ENCODE assay signal across 8 mouse cellular contexts in genomic region chr8:79603204-79603603, GRCm38 (mm10). TPM values are rescaled to one million over a fixed set of nuclear protein-coding genes. Genes with fewer than 3 reads are reported as not detected.
DNase-seq lines count a peak whose midpoint lies in the region; ATAC-seq lines count a peak whose summit lies in the region.
"Not testable (repeated sequence)": the region's sequence is repeated elsewhere in the genome, so short reads cannot be mapped to it uniquely, and the experiment has no call there.

No protein-coding gene starts in this region.

- not testable (repeated sequence) for H3K4me1 ChIP-seq in limb, embryonic 11.5 days (ENCODE audit: control insufficient read depth, insufficient read depth, low read length)

- H3K4me2 ChIP-seq in limb, embryonic 11.5 days (ENCODE audit: low read depth, severe bottlenecking), result not testable (repeated sequence)

- not testable (repeated sequence) for H3K9ac ChIP-seq in limb, embryonic 11.5 days (ENCODE audit: low read length)

- DNase-seq in 416B (ENCODE audit: low read depth) (peak; percentile 61), MN1 (ENCODE audit: low spot score) (peak; percentile 34)
- peak; percentile 76 for DNase-seq in embryo, embryonic 10 days (ENCODE audit: low spot score)
- peak; percentile 68 for DNase-seq in forelimb bud, embryonic 11.5 days (ENCODE audit: low read depth, low spot score)
- peak; percentile 58 for DNase-seq in hindlimb bud, embryonic 11.5 days (ENCODE audit: extremely low spot score, low read depth, low spot score)
- peak; percentile 61 for DNase-seq in limb, embryonic 11.5 days (ENCODE audit: low spot score)
- peak; percentile 38 for DNase-seq in thymus, postnatal 14 days

- H3K27me3 ChIP-seq in limb, embryonic 11.5 days (ENCODE audit: control insufficient read depth, insufficient read depth, low read length), result not testable (repeated sequence)

- H3K36me3 ChIP-seq in limb, embryonic 11.5 days (ENCODE audit: control insufficient read depth, insufficient read depth, low read length), result not testable (repeated sequence)

- ATAC-seq in limb, embryonic 11.5 days (ENCODE audit: insufficient number of reproducible peaks, low FRiP score, low TSS enrichment, low read depth), result not testable (repeated sequence)
- peak; percentile 78 for ATAC-seq in megakaryocyte-erythroid progenitor cell, adult 5-6 weeks (replicated peaks; ENCODE audit: low FRiP score, low TSS enrichment, poor library complexity, severe bottlenecking)

- 46% methylated on average over 2 of the region's 2 CpGs for WGBS in limb, embryonic 11.5 days

- not testable (repeated sequence) for H3K4me3 ChIP-seq in limb, embryonic 11.5 days (ENCODE audit: low read depth, low read length)

- H3K9me3 ChIP-seq in limb, embryonic 11.5 days (ENCODE audit: control insufficient read depth, low read length), result not testable (repeated sequence)

- not testable (repeated sequence) for H3K27ac ChIP-seq in limb, embryonic 11.5 days (replicated peaks; ENCODE audit: low read depth, low read length)

RNA-seq across cellular contexts. Expression of gene Otud4, which starts 36.2 kb away (rescaled TPM):
- polyA plus RNA-seq in limb, embryonic 11.5 days (2014; fragmentation: Nextera tagmentation; extraction: Ambion mirVana), result 20.6 and 23.2 TPM in 2 replicates
- total RNA-seq in megakaryocyte-erythroid progenitor cell, adult 5-6 weeks (2014; fragmentation: Nextera tagmentation), result 75.5 and 87.6 TPM in 2 replicates
- 82.2 and 82.8 TPM in 2 replicates for total RNA-seq in megakaryocyte-erythroid progenitor cell, adult 5-6 weeks (2017)
